Mouse (Mus musculus) CH12F3 (cell line): ENCODE measurements around the gene Rab5if.
"Not testable (repeated sequence)": the region's sequence is repeated elsewhere in the genome, so short reads cannot be mapped to it uniquely, and the experiment has no call there.

Source experiments
- in situ Hi-C: fragments of 300-500 bp; cut with MboI; formaldehyde crosslinking; loops from 2 replicates; pipeline ENCODE4 v1.14.3; 2020; ENCODE audit warnings: low sequenced_read_pairs

Rab5if gene

GRCm38 (mm10) chr2:156853999-156854771 is 8.7 kb upstream of the Rab5if start:
- in situ Hi-C loops: not testable (repeated sequence)

GRCm38 (mm10) chr2:156856311-156856710 is 6.6 kb upstream of the Rab5if start:
- in situ Hi-C loops: no loop called here

GRCm38 (mm10) chr2:156857385-156857791 is 5.5 kb upstream of the Rab5if start:
- in situ Hi-C loops: no loop called here

- in situ Hi-C loops: no loop called here
Measured at GRCm38 (mm10) chr2:156857835-156858234, 5.1 kb upstream of the Rab5if start, which contains the start of gene 4930518I15Rik. 4930518I15Rik (minus strand) TSS chr2:156857946.

- in situ Hi-C loops: no loop called here
Measured at GRCm38 (mm10) chr2:156858671-156859070, 4.3 kb upstream of the Rab5if start.

GRCm38 (mm10) chr2:156862041-156862717 is 749 bp upstream of the Rab5if start:
- in situ Hi-C loops: no loop called here

GRCm38 (mm10) chr2:156863487-156864160 is 696 bp downstream of the Rab5if start:
- in situ Hi-C loops: no loop called here

GRCm38 (mm10) chr2:156864481-156864880 is 1.6 kb downstream of the Rab5if start:
- in situ Hi-C loops: no loop called here

GRCm38 (mm10) chr2:156868994-156869393 is 6.1 kb downstream of the Rab5if start:
- in situ Hi-C loops: no loop called here

- in situ Hi-C loops: no loop called here
Measured at GRCm38 (mm10) chr2:156869554-156869953, 6.6 kb downstream of the Rab5if start.

- in situ Hi-C loops: loop anchor here (10.0 kb wide), 1 partner anchor 214 kb away; the partner anchor contains the start of gene Tldc2
Measured at GRCm38 (mm10) chr2:156870519-156870918, 7.6 kb downstream of the Rab5if start.

- in situ Hi-C loops: loop anchor here (10.0 kb wide), 1 partner anchor 211 kb away; the partner anchor contains the start of gene Tldc2
Measured at GRCm38 (mm10) chr2:156873629-156874028, 10.7 kb downstream of the Rab5if start.

- in situ Hi-C loops: loop anchor here (10.0 kb wide), 1 partner anchor 211 kb away; the partner anchor contains the start of gene Tldc2
Measured at GRCm38 (mm10) chr2:156874047-156874759, 11.3 kb downstream of the Rab5if start.

GRCm38 (mm10) chr2:156874760-156875510 is 12.0 kb downstream of the Rab5if start:
- in situ Hi-C loops: loop anchor here (5.0 to 10.0 kb wide), 2 partner anchors 122 to 210 kb away; partner anchors contain the start of gene Tldc2

GRCm38 (mm10) chr2:156877726-156878125 is 14.8 kb downstream of the Rab5if start:
- in situ Hi-C loops: loop anchor here (5.0 to 10.0 kb wide), 2 partner anchors 120 to 207 kb away; partner anchors contain the start of gene Tldc2

GRCm38 (mm10) chr2:156879541-156879940 is 16.6 kb downstream of the Rab5if start:
- in situ Hi-C loops: loop anchor here (5.0 to 10.0 kb wide), 2 partner anchors 118 to 205 kb away; partner anchors contain the start of gene Tldc2

GRCm38 (mm10) chr2:156882431-156883001 is 19.6 kb downstream of the Rab5if start:
- in situ Hi-C loops: no loop called here

- in situ Hi-C loops: no loop called here
Measured at GRCm38 (mm10) chr2:156884396-156885211, 21.7 kb downstream of the Rab5if start.
